Mouse (Mus musculus) T-cell, adult 2 months (primary cell): Measurements from ENCODE around the gene Notch3.
A peak's percentile ranks its signal among the peaks of the same experiment; 100 is the strongest.

Experiments
- DNase-seq: peaks from one replicate; pipeline ENCODE4 v3.0.0; 2022; ENCODE audit warnings: low spot score

Notch3 gene

DNA sequence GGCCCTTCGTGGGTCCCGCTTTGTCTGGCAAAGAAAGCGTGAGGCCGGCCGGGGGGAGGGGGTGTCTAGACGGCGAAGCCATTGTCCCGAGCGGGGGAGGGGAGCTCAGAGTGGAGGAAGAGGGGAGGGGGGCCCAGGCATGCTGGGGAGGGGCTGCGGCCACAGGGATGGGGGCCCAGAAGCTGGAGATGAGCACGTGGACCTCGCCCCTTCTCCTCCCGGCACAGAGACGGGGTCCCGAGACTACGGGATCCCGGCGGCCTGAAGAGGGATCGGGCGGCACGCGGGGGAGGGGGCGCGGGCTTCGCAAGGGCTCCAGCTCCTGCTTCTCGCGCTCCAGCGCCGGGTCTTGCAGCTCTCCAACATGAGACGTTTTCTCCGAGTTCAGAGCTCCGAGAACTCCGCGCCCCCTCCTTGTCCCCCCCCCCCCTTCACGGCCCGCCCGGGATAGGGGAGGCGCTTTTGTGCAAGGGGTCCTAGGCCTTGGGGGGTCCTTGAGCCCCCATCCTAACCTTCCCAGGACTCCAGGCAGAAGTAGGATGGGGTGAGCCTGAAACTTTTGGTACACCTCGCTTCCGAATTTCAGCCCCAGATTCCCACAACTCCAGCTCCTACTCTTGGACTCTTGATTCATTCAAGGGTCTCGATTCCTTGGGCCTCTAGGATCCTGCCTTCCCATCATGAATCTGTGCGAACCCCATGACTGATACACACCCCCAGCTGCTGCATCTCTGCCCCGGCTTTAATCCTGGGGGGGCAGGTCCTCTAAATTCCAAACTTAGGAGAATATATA is 653 bp downstream of the Notch3 start:
- peak; percentile 48 for DNase-seq

DNA sequence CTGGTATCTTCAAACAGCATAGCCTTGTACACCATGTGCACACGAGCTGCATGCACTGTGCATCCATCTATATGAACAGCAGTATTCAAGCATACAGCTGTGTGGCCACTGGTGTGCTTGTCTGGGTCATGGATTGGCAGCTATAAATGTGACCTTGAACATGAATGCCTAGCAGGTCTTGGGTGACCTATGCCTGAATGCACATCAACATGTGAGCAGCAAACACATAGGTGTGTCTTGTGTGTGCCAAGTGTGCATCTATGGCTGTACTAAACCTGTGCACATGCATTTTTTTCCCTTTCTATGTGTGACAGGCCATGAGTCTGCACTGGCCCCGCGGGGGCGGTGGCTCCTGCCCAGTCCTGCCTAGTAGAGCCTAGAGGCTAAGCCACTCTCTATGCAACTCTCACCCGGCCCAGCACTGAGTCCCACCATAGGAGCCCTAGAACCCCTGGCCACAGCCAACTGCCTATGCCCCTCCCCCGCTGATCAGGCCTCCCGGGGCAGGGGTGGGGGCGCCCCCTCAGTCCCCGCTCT is 1.3 kb downstream of the Notch3 start:
- DNase-seq: no peak

DNA sequence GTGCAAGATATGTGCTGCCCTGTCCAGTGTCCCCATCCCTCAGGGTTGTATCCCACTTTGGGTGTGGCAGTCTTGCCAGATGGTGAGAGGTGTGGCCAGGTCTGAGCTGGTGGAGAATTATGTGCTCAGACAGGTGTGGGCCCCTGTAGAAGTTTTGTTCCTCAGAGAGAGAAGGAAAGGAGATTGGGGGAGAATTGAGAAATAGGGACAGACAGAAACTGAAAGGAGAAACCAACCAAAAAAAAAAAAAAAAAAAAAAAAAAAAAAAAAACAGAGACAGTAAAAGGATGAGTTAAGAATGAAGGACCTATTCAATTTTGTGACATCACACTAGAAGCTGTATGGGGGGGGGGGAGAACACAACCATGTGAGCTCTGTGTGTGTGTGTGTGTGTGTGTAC is 1.9 kb downstream of the Notch3 start:
- no peak for DNase-seq

DNA sequence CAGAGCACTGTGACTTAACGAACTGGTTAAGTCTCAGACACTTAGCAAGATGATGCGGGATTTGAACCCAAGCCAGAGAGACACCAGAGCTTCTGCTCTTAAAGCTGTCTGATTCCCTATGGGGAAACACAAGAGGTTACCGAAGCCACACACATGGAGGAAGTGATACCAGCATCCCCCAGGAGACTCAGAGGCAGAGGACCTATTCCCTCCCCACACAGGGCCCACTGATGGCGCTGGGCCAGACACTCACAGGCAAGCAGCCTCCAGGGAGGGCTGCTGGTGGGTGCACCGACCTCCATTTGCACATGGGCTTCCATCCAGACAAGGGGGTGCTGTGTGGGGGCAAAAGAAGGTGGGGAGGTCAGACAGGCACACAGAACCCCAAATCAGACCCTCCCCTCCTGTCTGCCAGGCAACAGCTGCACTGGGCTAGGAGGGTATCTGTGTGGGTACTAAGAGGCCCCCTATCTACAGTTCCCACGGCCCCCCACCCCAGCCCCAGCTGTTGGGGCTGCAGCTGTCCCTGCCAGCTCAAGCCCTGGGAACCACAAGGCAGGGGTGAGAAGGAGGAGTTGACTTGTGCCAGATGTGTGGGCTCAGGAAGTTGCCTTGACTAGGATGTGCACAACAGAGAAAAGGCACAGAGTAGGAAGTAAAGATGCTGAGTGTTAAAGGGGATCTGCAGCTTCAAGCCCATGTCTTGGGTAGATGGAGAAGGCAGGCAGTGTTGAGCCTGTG is 2.6 kb downstream of the Notch3 start:
- no peak for DNase-seq

DNA sequence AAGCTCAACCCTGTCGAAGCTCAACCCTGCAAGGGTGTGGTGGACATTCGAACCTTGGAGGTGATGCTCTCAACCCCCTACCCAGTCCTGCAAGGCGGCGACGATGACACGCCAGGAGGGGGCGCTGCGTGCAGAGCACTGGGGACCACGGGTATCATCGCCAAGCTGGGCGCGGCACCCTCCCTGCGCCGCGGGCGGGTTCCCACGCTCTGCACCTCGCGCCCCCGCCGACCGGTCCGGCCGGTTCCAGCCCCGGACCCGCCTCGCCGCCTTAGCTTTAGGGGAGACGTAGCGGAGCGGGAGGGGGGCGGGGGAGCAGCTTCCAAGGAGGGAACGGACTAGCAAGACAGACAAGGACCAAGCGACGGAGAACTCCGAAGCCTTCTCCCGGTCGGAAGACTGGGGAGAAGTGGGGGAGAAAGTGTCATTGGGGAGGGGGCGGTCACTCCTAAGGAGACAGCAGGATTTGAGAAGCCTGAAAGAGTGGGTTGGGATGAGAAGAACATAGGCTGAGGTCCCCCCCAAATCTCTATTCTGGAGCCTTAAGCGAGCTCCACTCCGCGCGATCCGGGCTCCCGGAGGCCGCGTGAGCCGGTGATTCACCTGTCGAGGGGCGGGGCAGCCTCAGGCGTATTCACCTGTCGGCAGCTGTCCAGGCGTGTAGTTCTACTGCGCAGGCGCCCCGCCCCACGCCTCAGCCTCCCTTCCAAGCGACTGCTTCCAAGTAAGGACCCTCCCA is 4.4 kb downstream of the Notch3 start:
- peak; percentile 65 for DNase-seq

DNA sequence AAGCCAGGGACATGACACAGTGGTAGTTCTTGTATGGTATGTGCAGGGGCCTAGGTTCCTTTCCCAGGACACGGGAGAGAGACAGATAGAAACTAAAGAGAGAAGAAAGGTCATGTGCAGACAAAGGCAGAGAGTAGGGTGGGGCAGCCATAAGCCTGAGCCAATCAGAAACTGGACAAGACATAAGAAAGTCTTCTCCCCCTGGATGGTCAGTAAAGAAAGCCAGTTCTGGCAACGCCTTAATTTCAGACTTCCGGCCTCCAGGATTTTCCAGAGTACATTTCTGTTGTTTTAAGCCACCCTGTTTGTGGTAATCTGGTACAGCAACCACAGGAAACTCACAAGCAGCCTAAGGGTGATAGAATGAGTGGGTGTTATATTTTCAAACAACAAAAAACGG is 5.8 kb downstream of the Notch3 start:
- no peak for DNase-seq

DNA sequence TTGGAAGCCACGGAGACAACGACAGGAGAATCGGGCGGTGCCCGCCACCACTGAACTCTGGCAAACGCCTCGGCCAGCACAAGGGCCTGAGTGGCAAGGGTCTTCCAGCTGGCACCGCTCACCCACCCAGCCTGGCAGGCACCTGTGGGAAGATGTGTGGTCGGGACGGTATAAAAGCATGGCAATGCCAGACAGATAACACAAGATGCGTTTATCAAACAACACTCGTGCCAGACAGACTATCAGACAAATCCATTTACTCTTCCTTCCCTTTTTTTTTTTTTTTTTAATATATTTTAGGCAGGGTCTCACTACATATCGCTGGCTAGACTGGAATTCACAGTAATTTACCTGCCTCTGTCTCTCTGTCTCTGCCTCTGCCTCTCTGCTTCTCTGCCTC is 7.8 kb downstream of the Notch3 start:
- DNase-seq: no peak

DNA sequence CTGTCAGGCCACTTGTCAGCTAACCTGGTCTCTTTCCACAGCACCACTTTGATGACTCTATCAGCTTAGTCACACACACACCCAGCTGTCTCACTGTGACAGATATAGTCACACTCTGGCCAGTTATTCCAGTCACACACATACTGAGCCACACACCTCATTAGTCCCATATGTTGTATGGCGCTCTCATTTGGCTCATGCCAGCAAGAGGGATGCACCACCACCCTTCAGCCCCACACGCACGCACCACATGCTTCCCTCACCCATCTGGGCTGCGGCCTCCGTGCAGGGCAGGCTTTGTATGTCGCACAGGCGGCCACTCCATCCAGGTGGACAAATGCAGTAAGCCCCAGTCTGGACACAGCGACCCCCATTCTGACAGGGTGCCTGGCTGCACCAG is 19.9 kb downstream of the Notch3 start:
- no peak for DNase-seq

DNA sequence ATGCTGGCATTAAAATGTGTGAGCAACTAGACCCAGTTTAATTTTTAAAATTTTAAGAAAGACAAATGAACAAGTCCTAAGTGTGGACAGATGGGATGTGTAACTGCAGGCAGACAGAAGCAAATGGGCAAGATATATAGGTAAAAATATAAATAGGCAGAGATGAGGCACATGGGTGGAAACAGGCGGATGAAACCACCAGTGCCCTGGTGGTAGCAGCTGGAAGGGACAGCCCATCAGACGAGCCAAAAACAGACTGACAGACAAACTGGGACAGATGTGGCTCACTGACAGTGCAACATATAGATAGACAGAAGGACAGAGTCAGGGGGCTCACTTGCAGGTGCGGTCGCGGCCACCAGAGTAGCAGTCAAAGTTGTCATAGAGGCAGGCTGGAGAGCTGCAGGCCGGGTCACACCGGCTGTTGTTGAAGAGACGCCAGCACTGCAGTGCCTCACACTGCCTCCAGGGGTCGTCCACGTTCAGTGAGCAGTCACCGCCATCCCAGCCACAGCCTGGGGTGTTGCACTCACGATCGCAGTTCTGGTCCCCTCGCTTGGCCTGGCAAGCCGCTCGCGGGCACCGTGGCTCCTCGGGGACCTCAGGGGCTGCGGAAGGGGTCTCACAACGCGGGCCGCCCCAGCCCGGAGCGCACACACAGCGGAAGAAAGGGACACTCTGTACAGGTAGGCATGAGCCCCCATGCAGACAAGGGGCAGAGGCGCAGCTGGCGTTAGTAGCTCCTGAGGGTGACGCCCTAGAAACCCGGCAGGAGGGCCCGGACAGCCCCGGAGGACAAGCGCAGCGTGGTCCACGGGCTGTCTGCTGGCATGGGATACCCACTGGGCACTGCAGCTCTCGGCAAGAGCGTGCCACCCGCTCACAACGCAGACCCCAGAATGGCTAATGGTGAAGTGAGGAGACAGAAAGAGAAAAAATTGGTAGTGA is 23.5 kb downstream of the Notch3 start:
- peak; percentile 78 for DNase-seq

DNA sequence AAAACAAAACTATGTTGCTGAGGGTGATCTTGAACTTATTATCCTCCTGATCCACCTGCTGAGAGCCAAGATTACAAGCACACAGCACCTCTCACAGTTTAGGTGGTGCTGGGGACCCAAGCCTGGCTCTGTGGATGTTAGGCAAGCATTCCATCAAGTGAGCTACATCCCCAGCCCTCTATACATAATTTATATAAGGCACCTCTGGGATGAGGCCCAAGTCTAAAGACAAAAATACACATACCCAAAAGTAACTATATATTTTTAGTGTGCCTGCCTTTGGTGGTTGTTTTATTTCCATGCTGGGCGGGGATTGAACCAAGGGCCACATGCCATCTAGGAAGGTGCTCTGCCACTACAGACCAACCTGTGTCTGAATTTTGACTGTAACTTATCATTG is 24.4 kb downstream of the Notch3 start:
- no peak for DNase-seq

DNA sequence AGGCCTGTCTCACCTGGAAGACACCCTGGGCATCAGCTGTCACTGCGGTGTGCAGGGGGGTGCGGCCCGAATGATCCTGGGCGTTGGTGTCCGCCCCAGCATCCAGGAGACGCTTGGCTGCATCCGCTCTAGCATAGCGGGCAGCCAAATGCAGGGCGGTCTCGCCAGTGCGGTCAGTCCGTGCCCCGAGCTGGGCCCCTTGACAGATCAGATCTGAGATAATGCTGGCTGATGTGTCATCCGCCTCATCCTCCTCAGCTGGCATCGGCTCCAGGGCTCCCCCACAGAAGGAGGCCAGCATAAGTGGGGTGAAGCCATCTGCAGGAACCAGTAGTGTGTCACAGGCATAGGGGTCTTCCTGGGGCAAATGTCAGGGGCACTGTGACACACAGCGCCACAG is 33.3 kb downstream of the Notch3 start:
- no peak for DNase-seq

DNA sequence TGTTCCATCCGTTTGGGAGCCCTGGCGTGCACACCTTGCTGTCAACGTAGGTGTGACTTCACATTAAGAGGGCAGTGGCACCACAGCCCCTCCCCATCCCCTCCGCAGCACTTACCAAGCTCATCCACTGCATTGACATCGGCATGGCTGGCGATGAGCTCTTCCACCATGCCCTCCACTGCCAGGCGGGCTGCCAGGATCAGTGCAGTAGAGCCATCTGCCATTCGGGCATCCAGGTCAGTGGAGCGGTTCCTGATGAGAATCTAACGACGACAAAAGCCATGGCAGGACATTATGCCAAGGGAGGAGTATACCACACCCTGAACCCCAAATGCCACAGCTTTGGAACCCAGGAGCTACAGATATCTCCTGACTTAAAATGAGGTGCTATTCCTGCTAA is 34.6 kb downstream of the Notch3 start:
- DNase-seq: no peak

DNA sequence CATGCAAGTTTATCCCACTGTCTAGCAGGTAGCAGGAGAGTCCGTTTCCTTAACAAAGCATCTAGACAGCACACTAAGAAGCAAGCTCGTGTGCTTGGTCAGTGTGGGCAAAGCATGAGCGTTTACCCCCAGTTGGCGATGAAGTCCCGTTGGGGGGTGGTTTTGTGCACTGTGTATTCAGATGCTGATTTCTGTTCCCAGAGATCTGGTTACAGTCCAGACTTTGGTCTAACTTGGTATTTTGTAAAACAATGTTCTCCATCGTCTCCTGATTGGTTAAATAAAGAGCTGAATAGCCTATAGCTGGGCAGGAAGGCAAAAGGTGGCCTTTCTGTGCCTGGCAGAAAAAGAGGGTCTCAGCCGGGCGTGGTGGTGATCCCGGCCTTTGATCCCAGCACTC is 36.1 kb downstream of the Notch3 start:
- DNase-seq: no peak

DNA sequence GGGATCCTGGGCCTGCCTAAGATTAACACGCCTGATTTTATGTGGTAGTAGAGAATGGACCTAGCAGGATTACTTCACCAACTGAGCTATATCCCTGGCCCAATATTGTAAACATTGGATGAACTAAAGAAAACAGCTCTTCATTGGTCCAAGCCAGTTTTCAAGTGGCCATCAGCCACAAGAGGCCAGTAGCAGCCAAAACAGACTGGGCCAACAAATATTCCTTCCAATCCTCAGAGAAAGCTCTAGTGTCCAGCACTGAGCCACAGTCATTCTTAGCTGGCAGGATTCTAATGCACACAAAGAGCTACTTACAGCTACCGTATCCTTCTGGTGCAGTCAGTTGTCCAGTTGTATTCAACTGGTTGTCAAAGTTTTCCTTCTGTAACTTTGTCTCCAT is 39.5 kb downstream of the Notch3 start:
- no peak for DNase-seq

DNA sequence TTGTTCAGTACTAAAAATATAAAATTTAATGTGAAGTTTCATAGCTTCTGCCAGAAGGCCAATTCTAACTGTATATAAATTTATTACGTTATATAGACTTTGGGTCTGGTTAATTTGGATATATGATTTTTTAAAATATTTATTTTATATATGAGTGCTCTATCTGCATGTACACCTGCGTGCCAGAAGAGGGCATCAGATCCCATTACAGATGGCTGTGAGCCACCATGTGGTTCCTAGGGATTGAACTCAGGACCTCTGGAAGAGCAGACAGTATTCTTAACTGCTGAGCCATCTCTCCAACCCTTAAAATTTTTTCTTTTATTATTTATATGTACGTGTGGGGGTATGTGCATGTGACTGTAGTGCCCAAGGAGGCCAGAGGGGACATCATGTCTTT is 41.2 kb downstream of the Notch3 start:
- no peak for DNase-seq

DNA sequence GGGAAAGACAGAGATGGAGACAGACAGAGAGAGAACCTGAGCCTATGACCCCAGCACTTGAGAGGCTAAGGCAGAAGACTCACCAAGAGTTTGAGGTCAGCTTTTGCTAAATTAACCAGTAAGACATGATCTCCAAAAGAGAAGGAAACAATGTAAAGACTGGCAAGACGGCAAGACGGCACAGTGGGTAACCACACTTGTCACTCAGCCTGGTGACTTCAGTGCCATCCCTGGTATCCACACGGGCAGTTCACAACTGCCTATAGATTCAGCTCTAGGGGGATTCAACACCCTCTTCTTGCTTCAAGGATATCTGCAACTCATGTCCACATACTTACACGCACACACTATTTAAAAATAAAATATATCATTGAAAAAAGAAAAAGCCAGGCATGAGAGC is 43.1 kb downstream of the Notch3 start:
- DNase-seq: no peak

DNA sequence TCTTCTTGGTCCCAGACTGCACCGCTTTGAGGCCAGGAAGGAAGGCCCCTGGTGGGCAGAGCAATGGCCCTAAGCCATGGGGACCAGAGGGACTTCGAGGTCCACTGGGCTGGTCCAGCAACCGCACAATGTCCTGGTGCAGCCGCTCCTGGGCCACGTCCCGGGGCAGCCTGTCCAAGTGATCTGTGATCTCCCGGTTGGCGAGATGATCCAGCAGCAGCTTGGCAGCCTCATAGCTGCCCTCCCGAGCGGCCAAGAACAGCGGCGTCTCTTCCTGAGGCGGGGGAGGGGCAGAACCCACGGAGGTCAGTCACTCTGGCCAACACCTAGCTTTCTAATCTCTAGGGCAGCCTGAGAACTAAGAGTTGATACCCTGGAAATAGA is 44.1 kb downstream of the Notch3 start:
- DNase-seq: no peak

DNA sequence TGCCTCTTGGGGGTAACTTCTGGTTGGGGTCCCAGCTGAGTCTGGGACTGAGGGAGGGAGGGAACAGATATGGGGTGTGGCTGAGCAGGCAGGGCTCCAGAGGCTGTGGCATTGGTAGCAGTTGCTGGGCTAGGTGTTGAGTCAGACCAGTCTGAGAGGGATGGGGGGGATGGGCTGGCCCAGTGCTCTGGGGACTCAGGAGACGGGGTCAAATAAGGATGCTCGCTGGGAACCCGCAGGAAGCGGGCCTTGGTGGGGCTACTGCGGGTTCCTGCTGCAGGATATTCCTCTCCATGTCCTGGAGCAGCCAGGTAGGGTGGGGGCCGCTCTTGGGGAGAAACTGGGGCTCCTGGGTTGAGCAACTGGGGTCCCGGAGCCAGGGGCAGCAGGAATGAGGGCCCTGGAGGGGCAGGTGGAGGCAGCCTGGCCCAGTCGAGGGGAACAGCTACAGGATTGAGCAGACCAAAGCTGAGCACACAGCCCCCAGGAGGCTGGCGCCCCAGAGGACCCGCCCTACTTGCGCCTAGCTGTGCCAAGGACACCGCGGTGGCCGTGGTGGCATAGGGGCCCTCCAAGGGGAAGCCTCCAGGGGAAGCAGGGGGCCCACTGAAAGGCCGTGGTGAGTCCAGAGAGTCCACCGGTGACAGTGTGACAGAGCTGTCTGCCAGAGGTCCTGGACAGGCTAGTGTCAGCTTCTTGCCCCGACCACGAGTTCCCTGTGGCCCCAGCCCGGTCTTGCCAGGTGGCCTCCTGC is 44.6 kb downstream of the Notch3 start:
- no peak for DNase-seq

DNA sequence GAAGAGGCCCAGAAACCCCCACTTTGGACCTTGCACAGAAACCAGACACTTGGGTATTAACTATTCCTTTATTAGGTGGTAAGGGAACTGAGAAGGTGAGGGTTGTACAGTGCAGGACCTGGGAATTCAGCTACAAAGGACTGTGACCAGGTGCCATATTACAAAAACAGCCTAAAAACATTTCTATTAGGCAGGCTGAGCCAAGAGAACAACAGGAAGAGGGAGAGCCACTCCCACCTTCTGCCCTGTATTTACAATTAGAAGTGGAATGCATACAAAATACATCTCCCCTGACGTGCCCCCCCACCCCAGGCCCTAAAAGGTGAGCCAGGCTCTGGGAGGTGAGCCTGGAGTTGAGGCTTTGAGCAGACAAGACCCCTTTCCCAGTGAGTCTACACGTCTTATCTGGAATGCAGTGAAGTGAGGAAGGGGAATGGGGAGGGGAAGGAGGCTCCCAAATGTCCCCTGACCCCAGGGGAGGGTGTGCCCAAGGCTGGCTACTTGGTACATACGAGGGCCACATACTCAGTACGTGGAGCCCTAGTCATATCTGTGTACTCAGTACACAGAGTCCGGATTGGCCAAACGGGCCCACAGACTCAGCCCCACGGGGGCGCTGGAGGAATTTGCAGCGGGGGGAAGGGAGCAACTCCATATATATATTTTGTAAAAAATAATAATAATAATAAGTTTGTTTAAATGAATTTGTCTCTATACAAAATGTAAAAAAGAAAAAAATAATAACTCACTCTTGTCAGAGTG is 45.7 kb downstream of the Notch3 start:
- DNase-seq: no peak

DNA sequence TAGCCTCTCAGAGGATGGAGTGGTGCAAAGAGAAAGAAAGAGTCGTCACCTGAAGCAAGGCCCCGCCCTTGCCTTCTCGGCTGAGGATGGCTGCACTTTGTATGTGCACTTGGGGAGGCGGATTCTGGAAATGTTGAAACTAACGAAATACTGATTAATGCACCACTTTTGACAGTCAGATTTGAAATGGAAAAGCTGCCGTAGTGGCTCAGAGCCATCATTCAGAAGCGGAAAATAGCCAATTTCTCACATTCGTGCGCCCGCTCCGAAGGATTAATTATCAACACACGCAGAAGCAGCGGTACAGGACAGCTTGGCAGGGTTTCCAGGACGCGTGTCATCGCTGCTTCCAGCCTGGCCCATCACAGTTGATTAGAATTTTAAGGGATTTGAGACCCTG is 47.5 kb downstream of the Notch3 start:
- DNase-seq: no peak
